In genomic region chr6:134660714-134661406, GRCm38 (mm10) we compare ENCODE assay signal across 24 mouse cellular contexts. TPM values are rescaled to one million over a fixed set of nuclear protein-coding genes. Genes with fewer than 3 reads are reported as not detected.
DNase-seq lines count a peak whose midpoint lies in the region; ATAC-seq and TF ChIP-seq lines count a peak whose summit lies in the region.
"Had no signal": no experiment of that assay in that cellular context is flagged by ENCODE, and none has a peak within 500 bp of the region (broad histone marks: within the 10 kb centered on the region; RNA-seq: fewer than 3 reads in every experiment).

No protein-coding gene starts in this region.

- TF ChIP-seq EP300 in liver, postnatal 0 days (IDR thresholded peaks at IDR 0.05; ENCODE audit: low read depth), result 0 out of 2 replicates have a peak, but pooled peaks have one; percentile 15
- no peak for TF ChIP-seq EP300 in stomach, postnatal 0 days (optimal IDR thresholded peaks at IDR 0.05)

- H3K27ac ChIP-seq in kidney, embryonic 16.5 days (ENCODE audit: low read length), result no peak overlapping the region
- peak overlapping the region; percentile 51 for H3K27ac ChIP-seq in intestine, embryonic 15.5 days
- peak overlapping the region; percentile 13; the same call in 1 of the 2 replicates for H3K27ac ChIP-seq in liver, postnatal 0 days (ENCODE audit: low read depth)
- H3K27ac ChIP-seq in stomach, postnatal 0 days (replicated peaks), result no peak overlapping the region
- no peak overlapping the region for H3K27ac ChIP-seq in neural tube, embryonic 15.5 days (replicated peaks)
- no peak overlapping the region for H3K27ac ChIP-seq in midbrain, embryonic 14.5 days (replicated peaks; ENCODE audit: low read depth, low read length)
- H3K27ac ChIP-seq: embryonic facial prominence, embryonic 12.5 days; forebrain, embryonic 15.5 days; heart, adult 2 months; hindbrain, embryonic 14.5 days; midbrain, embryonic 15.5 days had no signal

- no peak for TF ChIP-seq CTCF in liver, postnatal 0 days (IDR thresholded peaks at IDR 0.05; ENCODE audit: low read depth)
- TF ChIP-seq CTCF in stomach, postnatal 0 days (IDR thresholded peaks at IDR 0.05; ENCODE audit: low read depth), result no peak

- peak; percentile 41 for DNase-seq in kidney, adult 9 months
- DNase-seq in liver, postnatal 0 days, result no peak
- DNase-seq in stomach, postnatal 0 days (ENCODE audit: low spot score), result peak; percentile 61
- no peak for DNase-seq in Muller cell, postnatal 12 days (ENCODE audit: inconsistent ontology term)
- DNase-seq in midbrain, embryonic 14.5 days, result no peak
- DNase-seq: B cell, adult 2 months; cerebellum, adult 9-11 months; gastrocnemius, postnatal 25 days; heart, adult 2 months; heart, postnatal 14 days; kidney, adult 18-20 months; kidney, postnatal 25 days; spleen, adult 18-20 months; thymus, postnatal 14 days had no signal

- no peak for ATAC-seq in kidney, embryonic 16.5 days (ENCODE audit: low FRiP score, low TSS enrichment)
- ATAC-seq in intestine, embryonic 15.5 days, result peak; percentile 81
- no peak; the same call in 1 of the 2 replicates for ATAC-seq in liver, postnatal 0 days
- ATAC-seq in stomach, postnatal 0 days (ENCODE audit: low FRiP score, low TSS enrichment), result peak; percentile 91
- no peak for ATAC-seq in neural tube, embryonic 15.5 days (ENCODE audit: low FRiP score)
- no peak for ATAC-seq in midbrain, embryonic 14.5 days (ENCODE audit: low FRiP score, low TSS enrichment)
- ATAC-seq: forebrain, embryonic 15.5 days; lung, postnatal 0 days; midbrain, embryonic 15.5 days had no signal

- no peak overlapping the region for H3K9ac ChIP-seq in kidney, embryonic 16.5 days (replicated peaks; ENCODE audit: low read length)
- no peak overlapping the region for H3K9ac ChIP-seq in intestine, embryonic 15.5 days
- no peak overlapping the region for H3K9ac ChIP-seq in liver, postnatal 0 days (replicated peaks)
- H3K9ac ChIP-seq in stomach, postnatal 0 days (ENCODE audit: low read length), result no peak overlapping the region
- no peak overlapping the region for H3K9ac ChIP-seq in neural tube, embryonic 15.5 days (replicated peaks)
- H3K9ac ChIP-seq in midbrain, embryonic 14.5 days (replicated peaks; ENCODE audit: low read length), result no peak overlapping the region
- H3K9ac ChIP-seq: embryonic facial prominence, embryonic 12.5 days; forebrain, embryonic 15.5 days; hindbrain, embryonic 14.5 days; midbrain, embryonic 15.5 days had no signal

- H3K36me3 ChIP-seq in kidney, embryonic 16.5 days (ENCODE audit: insufficient read depth, low read length), result no peaks in the 10 kb centered on the region
- no peaks in the 10 kb centered on the region for H3K36me3 ChIP-seq in intestine, embryonic 15.5 days
- H3K36me3 ChIP-seq in liver, postnatal 0 days (replicated peaks; ENCODE audit: insufficient read depth, low read length), result no peaks in the 10 kb centered on the region
- no peaks in the 10 kb centered on the region for H3K36me3 ChIP-seq in stomach, postnatal 0 days (ENCODE audit: control insufficient read depth, insufficient read depth, low read length)
- H3K36me3 ChIP-seq in neural tube, embryonic 15.5 days, result no peaks in the 10 kb centered on the region
- 0 out of 2 replicates have a peak, but pooled peaks cover 2% of the 10 kb centered on the region for H3K36me3 ChIP-seq in midbrain, embryonic 14.5 days (ENCODE audit: control insufficient read depth, insufficient read depth, low read length)
- H3K36me3 ChIP-seq: embryonic facial prominence, embryonic 12.5 days; forebrain, embryonic 15.5 days; midbrain, embryonic 15.5 days had no signal

- no peak overlapping the region for H3K4me3 ChIP-seq in kidney, embryonic 16.5 days (ENCODE audit: low read length)
- H3K4me3 ChIP-seq in intestine, embryonic 15.5 days (replicated peaks), result no peak overlapping the region
- H3K4me3 ChIP-seq in liver, postnatal 0 days (ENCODE audit: low read depth, low read length), result no peak overlapping the region
- H3K4me3 ChIP-seq in stomach, postnatal 0 days (ENCODE audit: low read depth, low read length), result no peak overlapping the region
- no peak overlapping the region for H3K4me3 ChIP-seq in neural tube, embryonic 15.5 days (replicated peaks)
- no peak overlapping the region for H3K4me3 ChIP-seq in midbrain, embryonic 14.5 days (replicated peaks; ENCODE audit: low read depth, low read length)
- H3K4me3 ChIP-seq: embryonic facial prominence, embryonic 12.5 days; erythroblast, embryonic 14.5 days; forebrain, embryonic 15.5 days; heart, adult 2 months; midbrain, embryonic 15.5 days; myocyte had no signal

- no peak overlapping the region for H3K4me2 ChIP-seq in kidney, embryonic 16.5 days (replicated peaks; ENCODE audit: low read depth, low read length)
- H3K4me2 ChIP-seq in intestine, embryonic 15.5 days (replicated peaks), result no peak overlapping the region; the same call in 1 of the 2 replicates
- H3K4me2 ChIP-seq in liver, postnatal 0 days (ENCODE audit: low read depth, low read length), result no peak overlapping the region
- H3K4me2 ChIP-seq in stomach, postnatal 0 days (replicated peaks; ENCODE audit: low read depth), result no peak overlapping the region
- no peak overlapping the region for H3K4me2 ChIP-seq in neural tube, embryonic 15.5 days
- no peak overlapping the region for H3K4me2 ChIP-seq in midbrain, embryonic 14.5 days (ENCODE audit: low read length)
- H3K4me2 ChIP-seq: embryonic facial prominence, embryonic 12.5 days; forebrain, embryonic 15.5 days; hindbrain, embryonic 14.5 days; midbrain, embryonic 15.5 days had no signal

- H3K4me1 ChIP-seq in kidney, embryonic 16.5 days (ENCODE audit: insufficient read depth, low read length), result peaks cover 11% of the 10 kb centered on the region; the same call in 1 of the 2 replicates
- no peaks in the 10 kb centered on the region for H3K4me1 ChIP-seq in intestine, embryonic 15.5 days (replicated peaks)
- peaks cover 15% of the 10 kb centered on the region for H3K4me1 ChIP-seq in liver, postnatal 0 days (ENCODE audit: insufficient read depth)
- no peaks in the 10 kb centered on the region for H3K4me1 ChIP-seq in stomach, postnatal 0 days (replicated peaks; ENCODE audit: control insufficient read depth, insufficient read depth)
- H3K4me1 ChIP-seq in neural tube, embryonic 15.5 days, result peaks cover 9% of the 10 kb centered on the region; the same call in 1 of the 2 replicates
- no peaks in the 10 kb centered on the region for H3K4me1 ChIP-seq in midbrain, embryonic 14.5 days (ENCODE audit: control insufficient read depth, insufficient read depth, low read length)

- no peaks in the 10 kb centered on the region for H3K27me3 ChIP-seq in kidney, embryonic 16.5 days (ENCODE audit: insufficient read depth, low read length)
- no peaks in the 10 kb centered on the region for H3K27me3 ChIP-seq in intestine, embryonic 15.5 days (replicated peaks)
- no peaks in the 10 kb centered on the region for H3K27me3 ChIP-seq in liver, postnatal 0 days (ENCODE audit: insufficient read depth, low read length)
- H3K27me3 ChIP-seq in stomach, postnatal 0 days (ENCODE audit: control insufficient read depth, insufficient read depth, low read length), result no peaks in the 10 kb centered on the region
- no peaks in the 10 kb centered on the region for H3K27me3 ChIP-seq in neural tube, embryonic 15.5 days (replicated peaks)
- no peaks in the 10 kb centered on the region for H3K27me3 ChIP-seq in midbrain, embryonic 14.5 days (ENCODE audit: control insufficient read depth, insufficient read depth, low read length)
- H3K27me3 ChIP-seq: embryonic facial prominence, embryonic 12.5 days; forebrain, embryonic 15.5 days; midbrain, embryonic 15.5 days had no signal

- H3K9me3 ChIP-seq in kidney, embryonic 16.5 days (ENCODE audit: low read length), result no peaks in the 10 kb centered on the region
- no peaks in the 10 kb centered on the region for H3K9me3 ChIP-seq in intestine, embryonic 15.5 days
- H3K9me3 ChIP-seq in liver, postnatal 0 days (ENCODE audit: low read length), result no peaks in the 10 kb centered on the region
- H3K9me3 ChIP-seq in stomach, postnatal 0 days (ENCODE audit: control insufficient read depth, low read length), result no peaks in the 10 kb centered on the region
- H3K9me3 ChIP-seq in neural tube, embryonic 15.5 days (replicated peaks), result no peaks in the 10 kb centered on the region
- H3K9me3 ChIP-seq in midbrain, embryonic 14.5 days (ENCODE audit: control insufficient read depth, low read length), result no peaks in the 10 kb centered on the region
- H3K9me3 ChIP-seq: embryonic facial prominence, embryonic 12.5 days; forebrain, embryonic 15.5 days; midbrain, embryonic 15.5 days had no signal

- 74% methylated on average over 8 of the region's 8 CpGs for WGBS in kidney, embryonic 16.5 days
- 56% methylated on average over 8 of the region's 8 CpGs for WGBS in intestine, embryonic 15.5 days
- WGBS in liver, postnatal 0 days (ENCODE audit: insufficient replicate concordance), result 41% methylated on average over 8 of the region's 8 CpGs
- 54% methylated on average over 8 of the region's 8 CpGs for WGBS in stomach, postnatal 0 days
- WGBS in neural tube, embryonic 15.5 days, result 83% methylated on average over 8 of the region's 8 CpGs
- 83% methylated on average over 8 of the region's 8 CpGs for WGBS in midbrain, embryonic 14.5 days

RNA-seq across cellular contexts. Expression of gene Borcs5, which starts 21.6 kb away (rescaled TPM):
- polyA plus RNA-seq in kidney, embryonic 16.5 days (2015; fragmentation: Nextera tagmentation; extraction: Ambion mirVana), result 16.2 and 18.5 TPM in 2 replicates
- 15.4 and 16.8 TPM in 2 replicates for polyA plus RNA-seq in intestine, embryonic 15.5 days (2015; fragmentation: Nextera tagmentation; extraction: Ambion mirVana)
- 8.2 and 8.3 TPM in 2 replicates for polyA plus RNA-seq in liver, postnatal 0 days (2015; fragmentation: Nextera tagmentation; extraction: Ambion mirVana)
- 17.7 and 20.7 TPM in 2 replicates for polyA plus RNA-seq in stomach, postnatal 0 days (2015; fragmentation: Nextera tagmentation; extraction: Ambion mirVana)
- polyA plus RNA-seq in neural tube, embryonic 15.5 days (2015; fragmentation: Nextera tagmentation; extraction: Ambion mirVana), result 36.1 and 44.3 TPM in 2 replicates
- polyA plus RNA-seq in midbrain, embryonic 14.5 days (2014; fragmentation: Nextera tagmentation; extraction: Ambion mirVana), result 51.3 and 57.5 TPM in 2 replicates

RNA-seq across cellular contexts. Expression of gene Mansc1, which starts 28.6 kb away (rescaled TPM):
- 5.7 and 7.8 TPM in 2 replicates for polyA plus RNA-seq in kidney, embryonic 16.5 days (2015; fragmentation: Nextera tagmentation; extraction: Ambion mirVana)
- 6.4 and 6.9 TPM in 2 replicates for polyA plus RNA-seq in intestine, embryonic 15.5 days (2015; fragmentation: Nextera tagmentation; extraction: Ambion mirVana)
- 1.6 TPM in 2 replicates for polyA plus RNA-seq in liver, postnatal 0 days (2015; fragmentation: Nextera tagmentation; extraction: Ambion mirVana)
- 17.1 and 18.2 TPM in 2 replicates for polyA plus RNA-seq in stomach, postnatal 0 days (2015; fragmentation: Nextera tagmentation; extraction: Ambion mirVana)
- polyA plus RNA-seq in neural tube, embryonic 15.5 days (2015; fragmentation: Nextera tagmentation; extraction: Ambion mirVana), result 0.99 and 2.0 TPM in 2 replicates
- 0.91 and 1.0 TPM in 2 replicates for polyA plus RNA-seq in midbrain, embryonic 14.5 days (2014; fragmentation: Nextera tagmentation; extraction: Ambion mirVana)
- polyA plus RNA-seq: erythroblast, embryonic 14.5 days; myocyte had no signal

Comparison
In these comparisons a context has a peak if more than half of its experiments do, and no peak if none do; other contexts are left out.
1. DNase-seq: peak in kidney, adult 9 months (single experiment) and stomach, postnatal 0 days (single experiment); none in liver, postnatal 0 days (single experiment), Muller cell, postnatal 12 days (single experiment) and midbrain, embryonic 14.5 days (single experiment).
2. ATAC-seq: peak in intestine, embryonic 15.5 days (single experiment) and stomach, postnatal 0 days (single experiment); none in kidney, embryonic 16.5 days (single experiment), liver, postnatal 0 days (single experiment), neural tube, embryonic 15.5 days (single experiment) and midbrain, embryonic 14.5 days (single experiment).
3. H3K27ac ChIP-seq: peak in intestine, embryonic 15.5 days (single experiment) and liver, postnatal 0 days (single experiment); none in kidney, embryonic 16.5 days (single experiment), stomach, postnatal 0 days (single experiment), neural tube, embryonic 15.5 days (single experiment) and midbrain, embryonic 14.5 days (single experiment).